14 mouse cellular contexts compared by ENCODE assay signal in the genomic region with DNA sequence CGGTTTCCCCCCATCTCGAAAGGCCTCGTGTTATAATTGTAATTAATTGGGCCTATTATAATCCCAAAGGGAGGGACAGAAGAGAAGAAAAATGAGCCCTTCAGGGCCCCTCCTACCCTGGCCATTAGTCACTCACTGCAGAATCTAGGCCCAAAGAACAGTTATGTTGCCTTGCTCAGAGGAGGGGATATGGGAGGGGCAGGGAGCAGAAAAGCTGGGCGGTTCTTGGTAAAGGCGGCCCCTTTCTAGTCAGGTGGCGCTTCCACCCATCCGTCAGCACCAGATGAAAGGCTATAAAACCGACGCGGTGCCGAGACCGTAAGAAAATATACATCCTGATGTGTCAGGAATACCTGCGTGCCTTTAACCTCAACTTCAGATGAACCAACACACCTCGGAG.
DNase-seq lines count a peak whose midpoint lies in the region; ATAC-seq and TF ChIP-seq lines count a peak whose summit lies in the region.
"Had no signal": no experiment of that assay in that cellular context is flagged by ENCODE, and none has a peak within 500 bp of the region (broad histone marks: within the 10 kb centered on the region; RNA-seq: fewer than 3 reads in every experiment).

No protein-coding gene starts in this region.

- H3K4me2 ChIP-seq in kidney, embryonic 15.5 days = peak overlapping the region; percentile 47
- H3K4me2 ChIP-seq in hindbrain, embryonic 16.5 days (ENCODE audit: low read length) = no peak overlapping the region
- H3K4me2 ChIP-seq in midbrain, embryonic 16.5 days (ENCODE audit: low read length) = no peak overlapping the region

- no peaks in the 10 kb centered on the region for H3K36me3 ChIP-seq in kidney, embryonic 15.5 days
- H3K36me3 ChIP-seq in kidney, adult 2 months (ENCODE audit: control insufficient read depth, insufficient read depth, low read length) = no peaks in the 10 kb centered on the region
- H3K36me3 ChIP-seq in hindbrain, embryonic 16.5 days (ENCODE audit: control insufficient read depth, insufficient read depth, low read length) = no peaks in the 10 kb centered on the region
- no peaks in the 10 kb centered on the region for H3K36me3 ChIP-seq in midbrain, embryonic 16.5 days (ENCODE audit: control insufficient read depth, insufficient read depth, low read length)

- no peak for TF ChIP-seq CTCF in kidney, adult 2 months (conservative IDR thresholded peaks at IDR 0.05; ENCODE audit: insufficient read depth, insufficient read length, low read depth, low read length)
- TF ChIP-seq CTCF in brain, embryonic 14.5 days (IDR thresholded peaks at IDR 0.05; ENCODE audit: borderline replicate concordance, extremely low read depth, insufficient read depth, insufficient read length) = no peak

- H3K4me1 ChIP-seq in kidney, embryonic 15.5 days = peaks cover 39% of the 10 kb centered on the region
- H3K4me1 ChIP-seq in kidney, adult 2 months (ENCODE audit: control insufficient read depth, insufficient read depth, low read length) = no peaks in the 10 kb centered on the region
- H3K4me1 ChIP-seq in hindbrain, embryonic 16.5 days (ENCODE audit: control insufficient read depth, insufficient read depth, low read depth, low read length) = peaks cover 30% of the 10 kb centered on the region
- peaks cover 18% of the 10 kb centered on the region for H3K4me1 ChIP-seq in midbrain, embryonic 16.5 days (ENCODE audit: control insufficient read depth, insufficient read depth, low read length)

- H3K4me3 ChIP-seq in kidney, embryonic 15.5 days (replicated peaks) = peak overlapping the region; percentile 16
- no peak overlapping the region for H3K4me3 ChIP-seq in kidney, adult 2 months (ENCODE audit: insufficient read depth, low read depth, low read length)
- no peak overlapping the region for H3K4me3 ChIP-seq in hindbrain, embryonic 16.5 days (ENCODE audit: low read length)
- no peak overlapping the region for H3K4me3 ChIP-seq in midbrain, embryonic 16.5 days (ENCODE audit: low read depth, low read length)
- H3K4me3 ChIP-seq: erythroblast, embryonic 14.5 days had no signal

- H3K9ac ChIP-seq in kidney, embryonic 15.5 days = no peak overlapping the region
- H3K9ac ChIP-seq in hindbrain, embryonic 16.5 days (ENCODE audit: low read depth, low read length) = no peak overlapping the region
- H3K9ac ChIP-seq in midbrain, embryonic 16.5 days (ENCODE audit: low read depth, low read length) = no peak overlapping the region

- no peak for DNase-seq in kidney, adult 2 months
- DNase-seq in brain, embryonic 14.5 days (ENCODE audit: low read depth) = peak; percentile 43
- DNase-seq: adrenal gland, postnatal 14 days; B cell, adult 2 months; cerebellum, adult 2 months; layer of hippocampus, postnatal 36 days had no signal

- TF ChIP-seq POLR2A in kidney, adult 2 months (IDR thresholded peaks at IDR 0.05; ENCODE audit: low read depth, low read length) = no peak
- TF ChIP-seq POLR2A in brain, embryonic 14.5 days (IDR thresholded peaks at IDR 0.05; ENCODE audit: borderline replicate concordance, extremely low read depth, insufficient read depth, insufficient read length, poor library complexity, severe bottlenecking) = no peak

- H3K27ac ChIP-seq in kidney, embryonic 15.5 days = peak overlapping the region; percentile 62; the same call in 1 of the 2 replicates
- no peak overlapping the region for H3K27ac ChIP-seq in kidney, adult 2 months (ENCODE audit: insufficient read depth, low read depth, low read length)
- H3K27ac ChIP-seq in hindbrain, embryonic 16.5 days (ENCODE audit: low read depth, low read length) = no peak overlapping the region
- peak overlapping the region; percentile 5; the same call in 1 of the 2 replicates for H3K27ac ChIP-seq in midbrain, embryonic 16.5 days (ENCODE audit: low read length)

- peak; percentile 79 for ATAC-seq in kidney, embryonic 15.5 days (replicated peaks; ENCODE audit: low FRiP score)
- peak; percentile 65 for ATAC-seq in hindbrain, embryonic 16.5 days
- no peak for ATAC-seq in midbrain, embryonic 16.5 days
- ATAC-seq in inflammation-experienced regulatory T-cells, adult 6 months = no peak
- ATAC-seq in monocyte, adult 5-6 weeks (replicated peaks; ENCODE audit: insufficient number of reproducible peaks, low FRiP score, low TSS enrichment, poor library complexity, severe bottlenecking) = no peak
- ATAC-seq in erythroid progenitor cell, adult 5-6 weeks (replicated peaks; ENCODE audit: low FRiP score, poor library complexity, severe bottlenecking) = no peak
- ATAC-seq: Patski had no signal

- H3K9me3 ChIP-seq in kidney, embryonic 15.5 days (replicated peaks) = no peaks in the 10 kb centered on the region
- H3K9me3 ChIP-seq in hindbrain, embryonic 16.5 days (ENCODE audit: control insufficient read depth, low read length) = no peaks in the 10 kb centered on the region
- no peaks in the 10 kb centered on the region for H3K9me3 ChIP-seq in midbrain, embryonic 16.5 days (replicated peaks; ENCODE audit: control insufficient read depth, low read length, poor library complexity, severe bottlenecking)

- 10% methylated on average over 14 of the region's 14 CpGs for WGBS in kidney, embryonic 15.5 days
- 27% methylated on average over 14 of the region's 14 CpGs for WGBS in kidney, adult 2 months
- WGBS in hindbrain, embryonic 16.5 days = 62% methylated on average over 14 of the region's 14 CpGs
- 85% methylated on average over 14 of the region's 14 CpGs for WGBS in midbrain, embryonic 16.5 days

- peaks cover 41% of the 10 kb centered on the region for H3K27me3 ChIP-seq in kidney, embryonic 15.5 days
- H3K27me3 ChIP-seq in kidney, adult 2 months (replicated peaks; ENCODE audit: control insufficient read depth, insufficient read depth, low read length) = no peaks in the 10 kb centered on the region
- H3K27me3 ChIP-seq in hindbrain, embryonic 16.5 days (replicated peaks; ENCODE audit: control insufficient read depth, insufficient read depth, low read length) = no peaks in the 10 kb centered on the region; the same call in 1 of the 2 replicates
- no peaks in the 10 kb centered on the region for H3K27me3 ChIP-seq in midbrain, embryonic 16.5 days (ENCODE audit: control insufficient read depth, insufficient read depth, low read depth, low read length)

Comparison
In these comparisons a context has a peak if more than half of its experiments do, and no peak if none do; other contexts are left out.
1. H3K27ac ChIP-seq: peak in kidney, embryonic 15.5 days (single experiment) and midbrain, embryonic 16.5 days (single experiment); none in kidney, adult 2 months (single experiment) and hindbrain, embryonic 16.5 days (single experiment).
2. ATAC-seq: peak in kidney, embryonic 15.5 days (single experiment) and hindbrain, embryonic 16.5 days (single experiment); none in midbrain, embryonic 16.5 days (single experiment), inflammation-experienced regulatory T-cells, adult 6 months (single experiment), monocyte, adult 5-6 weeks (single experiment) and erythroid progenitor cell, adult 5-6 weeks (single experiment).